Mouse (Mus musculus): ENCODE results near the gene Mknk2.
A peak's percentile ranks its signal among the peaks of the same experiment; 100 is the strongest.
"Not testable (repeated sequence)": the region's sequence is repeated elsewhere in the genome, so short reads cannot be mapped to it uniquely, and the experiment has no call there.

Mknk2 gene

GRCm38 (mm10) chr10:80649910-80650309, 28.0 kb downstream of the Mknk2 start:
- not testable (repeated sequence) for DNase-seq (ENCODE audit: low spot score)

GRCm38 (mm10) chr10:80646936-80647335, 31.0 kb downstream of the Mknk2 start:
- DNase-seq (ENCODE audit: low spot score) = no peak

- no peak for DNase-seq (ENCODE audit: low spot score)
These were observed 42.6 kb downstream of the Mknk2 start for GRCm38 (mm10) chr10:80635345-80635744.

- DNase-seq (ENCODE audit: low spot score) = no peak
These were observed 49.0 kb downstream of the Mknk2 start for GRCm38 (mm10) chr10:80628925-80629324.

- DNase-seq (ENCODE audit: low spot score) = no peak
These were observed 50.2 kb downstream of the Mknk2 start for GRCm38 (mm10) chr10:80627685-80628084.

GRCm38 (mm10) chr10:80625764-80626163, 52.1 kb downstream of the Mknk2 start:
- DNase-seq (ENCODE audit: low spot score) = no peak

GRCm38 (mm10) chr10:80623457-80624191, 54.3 kb downstream of the Mknk2 start:
- DNase-seq (ENCODE audit: low spot score) = no peak

- DNase-seq (ENCODE audit: low spot score) = peak; percentile 91
These were observed 55.1 kb downstream of the Mknk2 start, which contains the start of gene Csnk1g2 for GRCm38 (mm10) chr10:80622661-80623456. TSS of gene Csnk1g2 (plus strand) at chr10:80622838.

GRCm38 (mm10) chr10:80621940-80622660, 55.8 kb downstream of the Mknk2 start:
- DNase-seq (ENCODE audit: low spot score) = peak; percentile 98

- no peak for DNase-seq (ENCODE audit: low spot score)
These were observed 56.3 kb downstream of the Mknk2 start for GRCm38 (mm10) chr10:80621690-80621939.

GRCm38 (mm10) chr10:80620796-80621689, 56.9 kb downstream of the Mknk2 start:
- no peak for DNase-seq (ENCODE audit: low spot score)

GRCm38 (mm10) chr10:80620365-80620764, 57.5 kb downstream of the Mknk2 start:
- DNase-seq (ENCODE audit: low spot score) = no peak

GRCm38 (mm10) chr10:80619465-80620244, 58.3 kb downstream of the Mknk2 start:
- DNase-seq (ENCODE audit: low spot score) = no peak

GRCm38 (mm10) chr10:80618181-80618580, 59.7 kb downstream of the Mknk2 start:
- DNase-seq (ENCODE audit: low spot score) = no peak

Measured in ovary, postnatal 10 days (tissue).